Mouse (Mus musculus): ENCODE results near the gene Ebf1.

DNA sequence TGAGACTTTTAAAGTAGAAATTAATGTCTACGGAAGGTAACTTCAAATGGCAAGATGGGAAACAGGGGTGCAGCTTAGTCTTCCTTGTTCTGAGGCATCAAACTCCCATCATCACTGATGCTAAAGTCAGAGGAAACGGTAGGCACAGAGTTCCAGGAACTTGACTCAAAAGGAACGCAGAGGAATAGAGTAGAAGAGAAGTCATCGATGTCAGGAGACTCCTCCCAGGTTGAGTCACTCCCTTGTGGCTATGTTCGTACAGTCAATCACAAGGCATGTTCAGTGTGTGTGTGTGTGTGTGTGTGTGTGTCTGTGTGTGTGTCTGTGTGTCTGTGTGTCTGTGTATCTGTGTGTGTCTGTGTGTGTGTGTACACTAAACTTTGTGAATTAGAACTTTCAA lies 108.6 kb downstream of the Ebf1 start:
- TF ChIP-seq POLR2A (IDR thresholded peaks at IDR 0.05; ENCODE audit: insufficient read length, low read depth) (no peak), USF1 (IDR thresholded peaks at IDR 0.05; ENCODE audit: low read depth) (no peak), MYOG (IDR thresholded peaks at IDR 0.05; ENCODE audit: control insufficient read depth in 1 of 3, insufficient read depth in 1 of 3, insufficient read length in 2 of 3, low read depth in 2 of 3) (no peak), E2F4 (IDR thresholded peaks at IDR 0.05; ENCODE audit: insufficient read depth) (no peak), POLR2AphosphoS2 (IDR thresholded peaks at IDR 0.05; ENCODE audit: insufficient read length, low read depth) (no peak), MAX (IDR thresholded peaks at IDR 0.05; ENCODE audit: low read depth) (no peak), REST (IDR thresholded peaks at IDR 0.05; ENCODE audit: insufficient read depth, insufficient read length) (no peak)

All from myocyte (in vitro differentiated cells).